ENCODE assay signal across 18 mouse cellular contexts in the genomic region with DNA sequence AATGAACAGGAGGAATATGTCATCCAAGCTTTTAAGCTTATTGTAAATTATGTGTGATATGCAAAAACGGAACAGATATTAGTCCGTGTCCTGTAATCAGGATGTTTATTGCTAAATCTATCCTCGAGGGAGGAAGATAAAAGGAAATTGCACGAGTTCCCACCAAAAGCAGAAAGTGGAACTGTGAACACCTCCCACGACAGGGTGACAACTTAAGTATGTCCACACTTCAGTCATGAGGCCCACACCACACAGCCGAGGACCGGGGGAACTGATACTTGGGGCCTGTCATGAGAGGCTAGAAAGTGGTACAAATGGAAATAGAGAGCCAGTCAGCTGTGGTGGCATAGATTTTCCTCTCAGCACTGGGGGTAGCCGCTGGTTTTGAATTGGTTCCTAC. TPM values are rescaled to one million over a fixed set of nuclear protein-coding genes. Genes with fewer than 3 reads are reported as not detected.
DNase-seq lines count a peak whose midpoint lies in the region; ATAC-seq and TF ChIP-seq lines count a peak whose summit lies in the region.
"Had no signal": no experiment of that assay in that cellular context is flagged by ENCODE, and none has a peak within 500 bp of the region (broad histone marks: within the 10 kb centered on the region; RNA-seq: fewer than 3 reads in every experiment).

No protein-coding gene starts in this region.

- H3K27me3 ChIP-seq in liver, postnatal 0 days (ENCODE audit: insufficient read depth, low read length): no peaks in the 10 kb centered on the region
- H3K27me3 ChIP-seq: embryonic facial prominence, embryonic 15.5 days; heart, embryonic 15.5 days; liver, embryonic 13.5 days had no signal

- no peak for TF ChIP-seq CTCF in liver, postnatal 0 days (IDR thresholded peaks at IDR 0.05; ENCODE audit: low read depth)

- H3K4me2 ChIP-seq in liver, postnatal 0 days (ENCODE audit: low read depth, low read length): 0 out of 2 replicates have a peak overlapping the region, but pooled peaks have one; percentile 29
- H3K4me2 ChIP-seq: embryonic facial prominence, embryonic 15.5 days; heart, embryonic 15.5 days; liver, embryonic 13.5 days had no signal

- peak overlapping the region; percentile 80 for H3K27ac ChIP-seq in liver, postnatal 0 days (ENCODE audit: low read depth)
- H3K27ac ChIP-seq: embryonic facial prominence, embryonic 15.5 days; heart, embryonic 15.5 days; hindbrain, embryonic 10.5 days; liver, embryonic 13.5 days; midbrain, embryonic 10.5 days had no signal

- no peak overlapping the region for H3K4me3 ChIP-seq in liver, postnatal 0 days (ENCODE audit: low read depth, low read length)
- H3K4me3 ChIP-seq: embryonic facial prominence, embryonic 15.5 days; heart, embryonic 15.5 days; hindbrain, embryonic 10.5 days; liver, embryonic 13.5 days; midbrain, embryonic 10.5 days had no signal

- WGBS in liver, postnatal 0 days (ENCODE audit: insufficient replicate concordance): 52% methylated on average over 8 of the region's 8 CpGs

- H3K4me1 ChIP-seq in liver, postnatal 0 days (ENCODE audit: insufficient read depth): peaks cover 4% of the 10 kb centered on the region; the same call in 1 of the 2 replicates
- H3K4me1 ChIP-seq: hindbrain, embryonic 10.5 days; liver, embryonic 13.5 days; midbrain, embryonic 10.5 days had no signal

- TF ChIP-seq EP300 in liver, postnatal 0 days (IDR thresholded peaks at IDR 0.05; ENCODE audit: low read depth): no peak; the same call in 1 of the 2 replicates

- ATAC-seq in liver, postnatal 0 days: peak; percentile 74
- ATAC-seq in monocyte, adult 5-6 weeks (replicated peaks; ENCODE audit: insufficient number of reproducible peaks, low FRiP score, low TSS enrichment, poor library complexity, severe bottlenecking): peak; percentile 71

- H3K36me3 ChIP-seq in liver, postnatal 0 days (replicated peaks; ENCODE audit: insufficient read depth, low read length): no peaks in the 10 kb centered on the region
- H3K36me3 ChIP-seq: embryonic facial prominence, embryonic 15.5 days; heart, embryonic 15.5 days; hindbrain, embryonic 10.5 days; liver, embryonic 13.5 days; midbrain, embryonic 10.5 days had no signal

- H3K9me3 ChIP-seq in liver, postnatal 0 days (ENCODE audit: low read length): no peaks in the 10 kb centered on the region
- H3K9me3 ChIP-seq: embryonic facial prominence, embryonic 15.5 days; heart, embryonic 15.5 days; liver, embryonic 13.5 days had no signal

- H3K9ac ChIP-seq in liver, postnatal 0 days (replicated peaks): no peak overlapping the region
- H3K9ac ChIP-seq: embryonic facial prominence, embryonic 15.5 days; heart, embryonic 15.5 days; liver, embryonic 13.5 days had no signal

- peak; percentile 47 for DNase-seq in layer of hippocampus, adult 11-12 months (ENCODE audit: low spot score)
- no peak for DNase-seq in layer of hippocampus, adult 9-10 months (ENCODE audit: low spot score)
- peak; percentile 52 for DNase-seq in 416B (ENCODE audit: low read depth)
- peak; percentile 51 for DNase-seq in liver, postnatal 0 days
- DNase-seq in gastrocnemius, adult 18-20 months (ENCODE audit: low spot score): no peak
- DNase-seq in adrenal gland, adult 2 months: no peak
- DNase-seq in layer of hippocampus, postnatal 14 days (ENCODE audit: low spot score in 2 of 2): no peak
- DNase-seq: cerebellum, adult 8-10 months had no signal

RNA-seq across cellular contexts. Expression of a gene that starts 9.8 kb away (rescaled TPM):
- 0.18 and 0.28 TPM in 2 replicates for polyA plus RNA-seq in liver, postnatal 0 days (2015; fragmentation: Nextera tagmentation; extraction: Ambion mirVana)
- 1.7 TPM in 1 of 3 replicates, not detected in the others for total RNA-seq in monocyte, adult 5-6 weeks (2017)
- not detected for total RNA-seq in gastrocnemius, adult 18-20 months (2021)
- not detected for total RNA-seq in adrenal gland, adult 2 months (2021)
- polyA plus RNA-seq in adrenal gland, adult 2 months (2012; rRNA removed): 0.19 TPM in 1 of 2 replicates, not detected in the other
- not detected for total RNA-seq in layer of hippocampus, postnatal 14 days (2021)
- total RNA-seq: heart, adult 18-20 months; layer of hippocampus, adult 18-20 months had no signal
- polyA plus RNA-seq: embryonic facial prominence, embryonic 15.5 days; forebrain, embryonic 11.5 days; heart, embryonic 15.5 days; hindbrain, embryonic 10.5 days; inflammation-experienced regulatory T-cells, adult 6 months; liver, embryonic 13.5 days; midbrain, embryonic 10.5 days had no signal

RNA-seq across cellular contexts. Expression of a gene that starts 20.0 kb away (rescaled TPM):
- 9.3 and 10.8 TPM in 2 replicates for polyA plus RNA-seq in liver, postnatal 0 days (2015; fragmentation: Nextera tagmentation; extraction: Ambion mirVana)
- total RNA-seq in monocyte, adult 5-6 weeks (2017): 286 to 300 TPM (median 297 TPM) in 3 replicates
- 1 to 10 TPM in 1 of 2 experiments, under 1 TPM in 1; 0.87 to 1.4 TPM for total RNA-seq in gastrocnemius, adult 18-20 months (2021)
- total RNA-seq in adrenal gland, adult 2 months (2021): 10 to 100 TPM in 1 of 2 experiments, 1 to 10 TPM in 1; 9.5 to 10.8 TPM
- polyA plus RNA-seq in adrenal gland, adult 2 months (2012; rRNA removed): 15.5 and 18.0 TPM in 2 replicates
- total RNA-seq in layer of hippocampus, postnatal 14 days (2021): 1 to 10 TPM in 1 of 2 experiments, under 1 TPM in 1; 0.76 to 1.0 TPM

RNA-seq across cellular contexts. Expression of a gene that starts 39.5 kb away (rescaled TPM):
- 0.17 and 0.46 TPM in 2 replicates for polyA plus RNA-seq in liver, postnatal 0 days (2015; fragmentation: Nextera tagmentation; extraction: Ambion mirVana)
- total RNA-seq in monocyte, adult 5-6 weeks (2017): not detected in 3 replicates
- total RNA-seq in gastrocnemius, adult 18-20 months (2021): 1 to 10 TPM; 2.3 to 3.4 TPM
- 1 to 10 TPM; 1.7 to 4.7 TPM for total RNA-seq in adrenal gland, adult 2 months (2021)
- 6.6 and 7.5 TPM in 2 replicates for polyA plus RNA-seq in adrenal gland, adult 2 months (2012; rRNA removed)
- total RNA-seq in layer of hippocampus, postnatal 14 days (2021): 100 to 1,000 TPM; 220 to 227 TPM
- polyA plus RNA-seq: inflammation-experienced regulatory T-cells, adult 6 months had no signal

RNA-seq across cellular contexts. Expression of a gene that starts 42.9 kb away (rescaled TPM):
- 8.2 and 8.7 TPM in 2 replicates for polyA plus RNA-seq in liver, postnatal 0 days (2015; fragmentation: Nextera tagmentation; extraction: Ambion mirVana)
- total RNA-seq in monocyte, adult 5-6 weeks (2017): 20.1 to 30.8 TPM (median 22.6 TPM) in 3 replicates
- total RNA-seq in gastrocnemius, adult 18-20 months (2021): 10 to 100 TPM; 10.3 to 11.0 TPM
- 10 to 100 TPM; 19.7 to 20.2 TPM for total RNA-seq in adrenal gland, adult 2 months (2021)
- polyA plus RNA-seq in adrenal gland, adult 2 months (2012; rRNA removed): 45.8 and 46.0 TPM in 2 replicates
- 10 to 100 TPM; 29.1 to 33.8 TPM for total RNA-seq in layer of hippocampus, postnatal 14 days (2021)

Comparison
In these comparisons a context has a peak if more than half of its experiments do, and no peak if none do; other contexts are left out.
1. DNase-seq: peak in layer of hippocampus, adult 11-12 months (single experiment), 416B (single experiment) and liver, postnatal 0 days (single experiment); none in layer of hippocampus, adult 9-10 months (single experiment), gastrocnemius, adult 18-20 months (single experiment), adrenal gland, adult 2 months (single experiment) and layer of hippocampus, postnatal 14 days (0 of 2).
2. RNA of a gene that starts 20.0 kb away (total RNA-seq): 286 to 300 TPM in monocyte, adult 5-6 weeks; 9.5 to 10.8 TPM in adrenal gland, adult 2 months, 0.87 to 1.4 TPM in gastrocnemius, adult 18-20 months and 0.76 to 1.0 TPM in layer of hippocampus, postnatal 14 days; every median in the first group is over 10 times any median in the second.
3. RNA of a gene that starts 39.5 kb away (total RNA-seq): 220 to 227 TPM in layer of hippocampus, postnatal 14 days; 1.7 to 4.7 TPM in adrenal gland, adult 2 months, 2.3 to 3.4 TPM in gastrocnemius, adult 18-20 months and not detected in monocyte, adult 5-6 weeks; every median in the first group is over 10 times any median in the second.